Mouse (Mus musculus) thymus, adult 2 months (tissue): ENCODE measurements at regions not wholly inside any gene's neighbourhood (a gene's known extent, or its start where the extent isn't known, plus 50 kb on each side); places are given as distances from the start of the nearest gene placed in this dataset.

Experiments
- DNase-seq: peaks from one replicate; pipeline ENCODE4 v3.0.0; 2021
- H3K27ac ChIP-seq: fragments of 200-500 bp; 2 replicates; pipeline ENCODE4 v1.5.1; 2012; ENCODE audit warnings: low read length, control low read depth; ENCODE audit not compliant: control insufficient read depth, insufficient read depth
- H3K27me3 ChIP-seq: fragments of 200-500 bp; 2 replicates; pipeline ENCODE4 v1.6.1; 2012; ENCODE audit warnings: mild to moderate bottlenecking, low read length, moderate library complexity, mixed read lengths; ENCODE audit not compliant: control insufficient read depth, insufficient read depth
- H3K36me3 ChIP-seq: fragments of 200-500 bp; 2 replicates; pipeline ENCODE4 v1.6.1; 2012; ENCODE audit warnings: mild to moderate bottlenecking, low read length, moderate library complexity; ENCODE audit not compliant: control insufficient read depth, insufficient read depth
- H3K4me1 ChIP-seq: fragments of 200-500 bp; replicated peaks from 2 replicates; pipeline ENCODE4 v1.6.1; 2012; ENCODE audit warnings: low read length; ENCODE audit not compliant: control insufficient read depth, insufficient read depth
- H3K4me3 ChIP-seq: fragments of 200-500 bp; 2 replicates; pipeline ENCODE4 v1.5.1; 2012; ENCODE audit warnings: mild to moderate bottlenecking, low read length, control low read depth, moderate library complexity; ENCODE audit not compliant: control insufficient read depth, insufficient read depth
- CTCF ChIP-seq: fragments of 200-500 bp; IDR thresholded peaks from 2 replicates; pipeline ENCODE4 v1.5.1; 2012; ENCODE audit warnings: mild to moderate bottlenecking, control low read depth, low read length, moderate library complexity, borderline replicate concordance; ENCODE audit not compliant: control insufficient read depth, poor library complexity, insufficient read depth; ENCODE audit errors: extremely low read depth
- POLR2A ChIP-seq: fragments of 200-500 bp; IDR thresholded peaks from 2 replicates; pipeline ENCODE4 v1.6.1; 2012; ENCODE audit warnings: mild to moderate bottlenecking, low read length, control low read depth, moderate library complexity; ENCODE audit not compliant: control insufficient read depth, poor library complexity, insufficient read depth; ENCODE audit errors: extremely low read depth
- WGBS: fragments of 180-500 bp; shearing (Covaris S2); methylation state at CpG from one replicate; pipeline ENCODE4 v1.1.7; 2018; 5-methylcytosine and 5-hydroxymethylcytosine counted together

DNA sequence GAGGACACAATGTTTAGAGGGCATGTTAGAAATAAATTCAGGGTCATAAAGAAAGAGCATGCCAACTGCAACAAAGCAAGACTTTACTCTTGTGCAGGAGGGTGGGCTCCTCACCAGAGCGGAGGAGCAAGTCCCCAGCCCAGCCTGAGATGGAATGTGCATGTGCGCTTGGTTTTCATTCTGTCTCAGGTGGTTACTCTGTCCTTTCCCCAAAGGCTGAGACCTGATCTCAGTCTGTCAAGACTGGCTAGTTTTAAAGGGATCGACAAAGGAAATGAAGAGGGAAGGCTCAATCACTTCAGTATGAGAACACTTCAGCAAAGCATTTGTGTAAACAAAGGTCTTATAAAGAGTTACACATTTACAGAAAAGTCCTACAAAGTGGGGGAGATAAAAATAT is 362.5 kb downstream of the Gja1 start:
- no peaks in the 10 kb centered on the region for H3K4me1 ChIP-seq
- H3K27ac ChIP-seq = no peak overlapping the region
- H3K27me3 ChIP-seq = no peaks in the 10 kb centered on the region
- 94% methylated on average over 3 of the region's 3 CpGs for WGBS
- no peak overlapping the region for H3K4me3 ChIP-seq
- H3K36me3 ChIP-seq = no peaks in the 10 kb centered on the region
- no peak for DNase-seq
- no peak for TF ChIP-seq POLR2A
- no peak for TF ChIP-seq CTCF

DNA sequence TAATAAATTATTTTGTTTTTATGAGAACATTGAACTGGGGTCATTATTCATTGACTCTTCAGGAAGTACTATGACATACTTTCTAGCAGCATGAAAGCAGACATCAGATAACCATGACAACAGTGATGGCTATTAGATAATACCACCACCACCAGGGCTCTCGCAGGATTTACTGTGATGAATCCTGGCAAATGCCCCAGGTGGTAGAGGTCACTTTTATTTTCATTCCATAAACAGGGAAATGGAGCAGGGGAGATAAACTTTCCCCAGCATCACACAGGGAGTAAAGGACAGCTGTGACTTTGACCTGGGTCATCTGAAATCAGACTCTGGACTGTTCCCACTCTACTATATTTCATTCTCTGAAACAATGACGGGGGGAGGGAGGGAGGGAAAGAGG is 375.0 kb downstream of the Gja1 start:
- no peak overlapping the region for H3K4me3 ChIP-seq
- WGBS = 72% methylated on average over 2 of the region's 2 CpGs

DNA sequence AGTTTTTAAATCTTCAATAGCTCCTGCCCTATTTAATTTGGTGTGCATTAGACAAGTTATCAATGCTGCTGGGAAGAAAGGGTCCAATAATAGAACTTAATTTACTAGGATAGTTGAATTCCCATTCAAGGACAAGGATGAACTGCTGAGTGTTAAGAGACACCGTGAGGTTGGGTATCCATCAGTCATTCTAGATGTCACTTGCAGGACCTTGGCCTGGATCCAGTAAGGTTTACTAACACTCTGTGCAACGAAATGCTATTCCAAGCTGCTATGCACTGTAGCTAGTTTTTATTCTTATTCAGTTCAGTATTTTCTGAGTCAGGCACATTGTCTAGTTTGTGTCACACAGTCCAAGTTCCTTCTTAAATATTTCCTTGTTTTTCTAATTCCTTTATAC is 376.4 kb downstream of the Gja1 start:
- H3K4me1 ChIP-seq = no peaks in the 10 kb centered on the region
- no peaks in the 10 kb centered on the region for H3K27me3 ChIP-seq
- TF ChIP-seq CTCF (no peak), POLR2A (no peak)
- H3K27ac ChIP-seq = no peak overlapping the region
- DNase-seq = no peak
- WGBS = 86% methylated on average over 2 of the region's 2 CpGs
- H3K4me3 ChIP-seq = no peak overlapping the region
- H3K36me3 ChIP-seq = no peaks in the 10 kb centered on the region

More for the DNA sequence above, 375.0 kb downstream of the Gja1 start:
- Histone ChIP-seq H3K27ac (no peak overlapping the region), H3K27me3 (no peaks in the 10 kb centered on the region), H3K36me3 (no peaks in the 10 kb centered on the region), H3K4me1 (no peaks in the 10 kb centered on the region)
- no peak for TF ChIP-seq POLR2A
- no peak for TF ChIP-seq CTCF
- no peak for DNase-seq

DNA sequence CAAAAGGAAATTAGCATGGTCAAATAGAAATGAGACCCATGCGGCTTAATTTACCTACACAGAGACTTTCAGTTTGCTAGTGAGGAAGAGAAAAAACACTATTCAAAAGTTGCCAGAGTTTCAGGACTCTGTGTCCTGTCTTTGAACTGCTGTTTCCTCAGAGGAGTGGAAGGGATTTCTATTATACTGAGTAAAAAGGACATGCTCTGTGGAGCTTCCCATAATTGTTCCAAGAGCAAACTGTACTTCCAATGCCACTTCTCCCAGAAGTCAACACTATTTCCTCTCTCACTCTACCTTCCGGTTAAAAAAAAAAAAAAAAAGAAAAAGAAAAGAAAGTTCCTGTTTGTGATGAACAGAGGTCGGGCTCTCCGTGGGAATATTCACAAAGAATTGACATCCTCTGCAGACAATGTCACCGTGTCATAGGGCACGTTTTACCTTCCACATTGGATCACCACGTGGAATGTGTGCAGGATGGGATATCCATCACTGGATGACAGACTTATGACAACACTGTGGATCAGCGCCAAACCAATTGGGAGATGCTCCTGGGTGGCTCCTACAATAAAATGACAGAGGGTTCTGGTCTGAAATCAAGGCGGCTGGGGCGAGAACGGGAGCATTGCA is 377.5 kb downstream of the Gja1 start:
- Histone ChIP-seq H3K4me1 (no peaks in the 10 kb centered on the region), H3K27me3 (no peaks in the 10 kb centered on the region), H3K4me3 (no peak overlapping the region), H3K36me3 (no peaks in the 10 kb centered on the region), H3K27ac (no peak overlapping the region)
- WGBS = 59% methylated on average over 11 of the region's 11 CpGs
- TF ChIP-seq CTCF (no peak), POLR2A (no peak)
- DNase-seq = no peak

DNA sequence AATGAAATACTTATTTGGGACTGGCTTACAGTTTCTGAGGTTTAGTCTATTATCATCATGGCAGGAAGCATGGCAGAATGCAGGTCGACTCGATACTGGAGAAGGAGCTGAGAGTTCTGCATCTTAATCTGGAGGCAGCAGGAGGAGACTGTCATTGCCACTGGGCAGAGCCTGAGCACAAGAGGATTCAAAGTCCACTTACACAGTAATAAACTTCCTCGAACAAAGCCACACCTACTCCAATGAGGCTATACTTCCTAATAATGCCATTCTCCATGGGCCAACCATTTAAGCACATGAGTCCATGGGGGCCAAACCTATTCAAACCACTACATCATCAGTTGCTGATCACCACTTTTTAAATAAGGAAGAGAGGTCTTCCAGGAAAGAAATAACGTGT is 393.5 kb downstream of the Gja1 start:
- 90% methylated on average over 4 of the region's 4 CpGs for WGBS
- H3K36me3 ChIP-seq = no peaks in the 10 kb centered on the region
- TF ChIP-seq CTCF (no peak), POLR2A (no peak)

DNA sequence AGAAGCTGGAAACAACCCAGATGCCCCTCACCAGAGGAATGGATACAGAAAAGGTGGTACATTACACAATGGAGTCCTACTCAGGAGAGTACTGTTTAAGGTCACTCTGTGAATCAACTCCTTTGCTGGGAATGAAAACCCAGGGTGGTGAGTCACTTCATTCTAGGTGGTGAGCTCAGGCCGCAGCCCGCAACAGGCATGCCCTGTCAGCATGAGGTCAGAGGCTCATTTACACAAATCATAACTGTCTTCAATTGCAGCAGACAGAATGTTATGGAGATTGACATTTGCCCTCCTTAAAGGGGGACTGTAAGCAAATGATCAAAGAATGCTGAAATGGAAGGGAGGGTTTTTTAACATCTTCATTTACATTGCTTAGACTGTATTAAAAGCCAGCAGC is 405.1 kb downstream of the Gja1 start:
- TF ChIP-seq POLR2A = no peak
- no peak for TF ChIP-seq CTCF
- DNase-seq = no peak
- 97% methylated on average over 2 of the region's 2 CpGs for WGBS
- Histone ChIP-seq H3K36me3 (no peaks in the 10 kb centered on the region), H3K27me3 (no peaks in the 10 kb centered on the region), H3K4me1 (no peaks in the 10 kb centered on the region), H3K4me3 (no peak overlapping the region), H3K27ac (no peak overlapping the region)

More for the DNA sequence above, 393.5 kb downstream of the Gja1 start:
- Histone ChIP-seq H3K27ac (no peak overlapping the region), H3K4me3 (no peak overlapping the region), H3K4me1 (no peaks in the 10 kb centered on the region), H3K27me3 (no peaks in the 10 kb centered on the region)
- no peak for DNase-seq

DNA sequence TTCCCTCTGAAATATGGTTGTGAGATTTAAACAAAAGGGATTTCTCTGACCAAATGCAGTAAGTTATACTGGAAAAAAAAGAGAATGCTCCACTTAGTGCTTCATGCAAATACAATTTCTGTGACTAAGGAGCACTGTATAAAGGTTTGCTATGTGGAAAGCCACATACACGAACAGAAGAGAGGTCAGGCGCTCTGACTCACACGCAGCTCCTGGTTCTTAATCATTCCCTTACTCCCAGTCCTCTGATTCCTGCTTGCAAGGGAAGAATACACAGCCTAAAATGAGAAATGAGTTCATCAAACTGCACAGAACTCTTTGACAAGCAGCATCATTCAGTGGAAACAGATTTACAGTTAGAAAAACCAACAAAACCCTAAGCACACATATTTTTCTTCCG is 406.8 kb downstream of the Gja1 start:
- H3K4me3 ChIP-seq = no peak overlapping the region
- TF ChIP-seq CTCF (no peak), POLR2A (no peak)
- DNase-seq = no peak
- H3K27ac ChIP-seq = no peak overlapping the region
- H3K36me3 ChIP-seq = no peaks in the 10 kb centered on the region
- no peaks in the 10 kb centered on the region for H3K4me1 ChIP-seq
- 87% methylated on average over 4 of the region's 4 CpGs for WGBS
- H3K27me3 ChIP-seq = no peaks in the 10 kb centered on the region
